Mouse (Mus musculus) left cerebral cortex, adult 18-20 months (tissue): ENCODE measurements around the gene Tmem110. TPM values are rescaled to one million over a fixed set of nuclear protein-coding genes. Genes with fewer than 3 reads are reported as not detected.
A peak's percentile ranks its signal among the peaks of the same experiment; 100 is the strongest.

Experiments used
- DNase-seq, 2 experiments: peaks; one replicate each; pipeline ENCODE4 v3.0.0; 2021 to 2022; ENCODE audit warnings: low spot score in 2 of 2, mixed read lengths in 1 of 2
- total RNA-seq, 2 experiments: library from RNA; stranded (reverse); gene quantifications; 2 replicates each; pipeline ENCODE4 v1.2.3; 2021

Tmem110 gene
- total RNA-seq, 2 experiments from 2014 or later = 20.7 to 22.9 TPM

GRCm38 (mm10) chr14:30888271-30888732 is 62.9 kb downstream of the Tmem110 start:
- no peak for DNase-seq

GRCm38 (mm10) chr14:30899972-30900371 is 74.6 kb downstream of the Tmem110 start:
- DNase-seq = no peak

- no peak for DNase-seq
Observed at GRCm38 (mm10) chr14:30902628-30903027, 77.2 kb downstream of the Tmem110 start.

- DNase-seq = no peak
Observed at GRCm38 (mm10) chr14:30903036-30903435, 77.6 kb downstream of the Tmem110 start.

- DNase-seq = no peak
Observed at GRCm38 (mm10) chr14:30904307-30904706, 78.9 kb downstream of the Tmem110 start.

GRCm38 (mm10) chr14:30906001-30906400 is 80.6 kb downstream of the Tmem110 start:
- no peak for DNase-seq

- no peak for DNase-seq
Observed at GRCm38 (mm10) chr14:30907814-30908265, 82.5 kb downstream of the Tmem110 start.

GRCm38 (mm10) chr14:30911141-30911540 is 85.8 kb downstream of the Tmem110 start:
- no peak for DNase-seq

- no peak for DNase-seq
Observed at GRCm38 (mm10) chr14:30912641-30913040, 87.3 kb downstream of the Tmem110 start.

- DNase-seq = no peak
Observed at GRCm38 (mm10) chr14:30913404-30913803, 88.0 kb downstream of the Tmem110 start.

GRCm38 (mm10) chr14:30916516-30916915 is 91.1 kb downstream of the Tmem110 start:
- no peak for DNase-seq

- DNase-seq = no peak
Observed at GRCm38 (mm10) chr14:30922053-30922670, 96.8 kb downstream of the Tmem110 start.

GRCm38 (mm10) chr14:30923375-30924105 is 98.2 kb downstream of the Tmem110 start, which contains the start of gene Itih3:
Gene Itih3, minus strand, starts transcription at chr14:30923760.
- DNase-seq = peak; percentile 11 to 37

GRCm38 (mm10) chr14:30925492-30925891 is 100.1 kb downstream of the Tmem110 start:
- DNase-seq = no peak

Other genes with a start within 250 kb of the Tmem110 start
- gene Prkcd, start 199.4 kb upstream of the Tmem110 start, total RNA-seq = 10 to 100 TPM; 11.4 to 12.7 TPM
- gene Rft1, start 171.2 kb upstream of the Tmem110 start, total RNA-seq = 10 to 100 TPM; 10.0 to 10.4 TPM
- gene Sfmbt1, start 110.7 kb upstream of the Tmem110 start, total RNA-seq = 10 to 100 TPM; 39.3 to 41.0 TPM
- 1 to 10 TPM; 2.5 to 3.5 TPM for gene Mustn1, start 53.6 kb downstream of the Tmem110 start, total RNA-seq
- gene Itih4, start 60.9 kb downstream of the Tmem110 start, total RNA-seq = under 1 TPM in 1 of 2 experiments, not detected in 1; 0.19 TPM
- 10 to 100 TPM; 25.8 to 32.8 TPM for gene Itih3, start 98.2 kb downstream of the Tmem110 start, total RNA-seq
- not detected for gene Itih1, start 117.7 kb downstream of the Tmem110 start, total RNA-seq
- gene Nek4, start 125.8 kb downstream of the Tmem110 start, total RNA-seq = 10 to 100 TPM; 17.0 to 21.2 TPM
- 10 to 100 TPM; 34.0 to 38.2 TPM for gene Glt8d1, start 175.8 kb downstream of the Tmem110 start, total RNA-seq
- gene Spcs1, start 176.1 kb downstream of the Tmem110 start, total RNA-seq = 100 to 1,000 TPM; 166 to 174 TPM
- 10 to 100 TPM; 52.3 to 54.5 TPM for gene Pbrm1, start 193.5 kb downstream of the Tmem110 start, total RNA-seq
- 10 to 100 TPM; 42.1 to 53.0 TPM for gene Gnl3, start 193.6 kb downstream of the Tmem110 start, total RNA-seq